ENCODE assay signal across 8 mouse cellular contexts in the genomic region with DNA sequence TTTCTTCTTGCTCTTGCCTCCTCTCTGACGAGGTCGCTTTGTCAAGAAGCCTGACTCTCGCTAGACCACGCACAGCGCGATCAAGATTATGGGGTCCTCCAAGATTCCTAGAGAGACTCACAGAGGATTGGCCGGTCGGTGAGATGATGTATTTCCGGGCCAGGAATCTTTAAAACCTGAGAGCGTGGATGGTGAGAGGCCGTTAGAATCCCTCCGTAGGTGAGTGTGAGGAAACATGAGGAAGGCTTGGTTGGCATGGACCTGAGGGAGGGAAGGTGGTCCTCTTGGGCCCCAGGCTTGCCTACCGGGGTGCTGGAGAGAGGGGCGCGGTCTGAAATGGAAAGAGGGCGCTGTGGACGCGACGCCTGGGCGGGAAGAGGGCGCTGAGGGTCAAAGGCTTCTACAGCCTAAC. TPM values are rescaled to one million over a fixed set of nuclear protein-coding genes. Genes with fewer than 3 reads are reported as not detected.
DNase-seq lines count a peak whose midpoint lies in the region; ATAC-seq lines count a peak whose summit lies in the region.

No protein-coding gene starts in this region.

- H3K27ac ChIP-seq in heart, embryonic 13.5 days (replicated peaks) = no peak overlapping the region
- no peak overlapping the region for H3K27ac ChIP-seq in embryonic facial prominence, embryonic 15.5 days (replicated peaks)
- no peak overlapping the region for H3K27ac ChIP-seq in limb, embryonic 13.5 days

- H3K9me3 ChIP-seq in heart, embryonic 13.5 days = no peaks in the 10 kb centered on the region
- H3K9me3 ChIP-seq in embryonic facial prominence, embryonic 15.5 days (replicated peaks) = no peaks in the 10 kb centered on the region
- H3K9me3 ChIP-seq in limb, embryonic 13.5 days = no peaks in the 10 kb centered on the region

- peaks cover 23% of the 10 kb centered on the region; the same call in 1 of the 2 replicates for H3K27me3 ChIP-seq in heart, embryonic 13.5 days (replicated peaks)
- no peaks in the 10 kb centered on the region for H3K27me3 ChIP-seq in embryonic facial prominence, embryonic 15.5 days
- H3K27me3 ChIP-seq in limb, embryonic 13.5 days = no peaks in the 10 kb centered on the region

- H3K4me2 ChIP-seq in heart, embryonic 13.5 days = peak overlapping the region; percentile 64
- H3K4me2 ChIP-seq in embryonic facial prominence, embryonic 15.5 days (replicated peaks) = peak overlapping the region; percentile 47
- peak overlapping the region; percentile 57 for H3K4me2 ChIP-seq in limb, embryonic 13.5 days (replicated peaks)

- intact Hi-C loops in heart, postnatal 10 days (cut with DNase I) = no loop called here

- ATAC-seq in heart, embryonic 13.5 days (ENCODE audit: extremely low read depth, insufficient number of reproducible peaks, low FRiP score, low TSS enrichment) = no peak
- no peak for ATAC-seq in embryonic facial prominence, embryonic 15.5 days (ENCODE audit: insufficient number of reproducible peaks, low FRiP score, low TSS enrichment, low read depth)
- ATAC-seq in limb, embryonic 13.5 days (ENCODE audit: low FRiP score, low read depth) = peak; percentile 85

- no peak for DNase-seq in heart, postnatal 10 days
- peak; percentile 70 for DNase-seq in NIH3T3 (ENCODE audit: low read depth)
- DNase-seq in retina, adult 2 months (ENCODE audit: low read depth, low spot score) = peak; percentile 39
- no peak for DNase-seq in spleen, adult 18-20 months
- no peak for DNase-seq in kidney, postnatal 14 days

- H3K9ac ChIP-seq in heart, embryonic 13.5 days = peak overlapping the region; percentile 78
- 0 out of 2 replicates have a peak overlapping the region, but pooled peaks have one; percentile 6 for H3K9ac ChIP-seq in embryonic facial prominence, embryonic 15.5 days
- peak overlapping the region; percentile 65 for H3K9ac ChIP-seq in limb, embryonic 13.5 days

- H3K36me3 ChIP-seq in heart, embryonic 13.5 days = no peaks in the 10 kb centered on the region
- no peaks in the 10 kb centered on the region for H3K36me3 ChIP-seq in embryonic facial prominence, embryonic 15.5 days
- no peaks in the 10 kb centered on the region for H3K36me3 ChIP-seq in limb, embryonic 13.5 days

- peak overlapping the region; percentile 54 for H3K4me3 ChIP-seq in heart, embryonic 13.5 days
- peak overlapping the region; percentile 44 for H3K4me3 ChIP-seq in embryonic facial prominence, embryonic 15.5 days (replicated peaks)
- H3K4me3 ChIP-seq in limb, embryonic 13.5 days = peak overlapping the region; percentile 46

- 48% methylated on average over 21 of the region's 21 CpGs for WGBS in heart, embryonic 13.5 days
- 54% methylated on average over 21 of the region's 21 CpGs for WGBS in embryonic facial prominence, embryonic 15.5 days
- WGBS in limb, embryonic 13.5 days = 52% methylated on average over 21 of the region's 21 CpGs

- H3K4me1 ChIP-seq in heart, embryonic 13.5 days = no peaks in the 10 kb centered on the region
- H3K4me1 ChIP-seq in embryonic facial prominence, embryonic 15.5 days = no peaks in the 10 kb centered on the region
- H3K4me1 ChIP-seq in limb, embryonic 13.5 days = no peaks in the 10 kb centered on the region

RNA-seq across cellular contexts. Expression of a gene that starts 12.8 kb away (rescaled TPM):
- 0.90 and 0.94 TPM in 2 replicates for polyA plus RNA-seq in heart, embryonic 13.5 days (2015; fragmentation: Nextera tagmentation; extraction: Ambion mirVana)
- 1 to 10 TPM; 2.2 to 2.6 TPM for total RNA-seq in heart, postnatal 10 days (2021)
- polyA plus RNA-seq in embryonic facial prominence, embryonic 15.5 days (2015; fragmentation: Nextera tagmentation; extraction: Ambion mirVana) = 4.1 and 4.7 TPM in 2 replicates
- polyA plus RNA-seq in limb, embryonic 13.5 days (2015; fragmentation: Nextera tagmentation; extraction: Ambion mirVana) = 5.4 and 6.1 TPM in 2 replicates

RNA-seq across cellular contexts. Expression of a gene that starts 21.8 kb away (rescaled TPM):
- polyA plus RNA-seq in heart, embryonic 13.5 days (2015; fragmentation: Nextera tagmentation; extraction: Ambion mirVana) = not detected in 2 replicates
- total RNA-seq in heart, postnatal 10 days (2021) = not detected
- polyA plus RNA-seq in embryonic facial prominence, embryonic 15.5 days (2015; fragmentation: Nextera tagmentation; extraction: Ambion mirVana) = not detected in 2 replicates
- not detected in 2 replicates for polyA plus RNA-seq in limb, embryonic 13.5 days (2015; fragmentation: Nextera tagmentation; extraction: Ambion mirVana)

RNA-seq across cellular contexts. Expression of a gene that starts 39.8 kb away (rescaled TPM):
- 0.64 and 0.79 TPM in 2 replicates for polyA plus RNA-seq in heart, embryonic 13.5 days (2015; fragmentation: Nextera tagmentation; extraction: Ambion mirVana)
- 1 to 10 TPM; 3.2 to 3.9 TPM for total RNA-seq in heart, postnatal 10 days (2021)
- 0.42 and 0.67 TPM in 2 replicates for polyA plus RNA-seq in embryonic facial prominence, embryonic 15.5 days (2015; fragmentation: Nextera tagmentation; extraction: Ambion mirVana)
- 0.18 and 0.33 TPM in 2 replicates for polyA plus RNA-seq in limb, embryonic 13.5 days (2015; fragmentation: Nextera tagmentation; extraction: Ambion mirVana)

RNA-seq across cellular contexts. Expression of a gene that starts 59.0 kb away (rescaled TPM):
- 11.7 and 12.4 TPM in 2 replicates for polyA plus RNA-seq in heart, embryonic 13.5 days (2015; fragmentation: Nextera tagmentation; extraction: Ambion mirVana)
- 1 to 10 TPM; 7.1 to 7.6 TPM for total RNA-seq in heart, postnatal 10 days (2021)
- 18.4 and 21.2 TPM in 2 replicates for polyA plus RNA-seq in embryonic facial prominence, embryonic 15.5 days (2015; fragmentation: Nextera tagmentation; extraction: Ambion mirVana)
- polyA plus RNA-seq in limb, embryonic 13.5 days (2015; fragmentation: Nextera tagmentation; extraction: Ambion mirVana) = 15.2 and 16.0 TPM in 2 replicates

Comparison
In these comparisons a context has a peak if more than half of its experiments do, and no peak if none do; other contexts are left out.
1. H3K9ac ChIP-seq: peak in every context shown above with its lines; median percentile 78 in heart, embryonic 13.5 days; 65 in limb, embryonic 13.5 days; 6 in embryonic facial prominence, embryonic 15.5 days.
2. DNase-seq: peak in NIH3T3 (single experiment) and retina, adult 2 months (single experiment); none in heart, postnatal 10 days (0 of 2), spleen, adult 18-20 months (0 of 2) and kidney, postnatal 14 days (single experiment).
3. Peak in every context shown above with its lines, with median percentiles within 50 percentile points of each other: H3K4me2 ChIP-seq and H3K4me3 ChIP-seq.